Mouse (Mus musculus) kidney, postnatal 4 days (tissue): ENCODE data around the gene Tnni3k.
A peak's percentile ranks its signal among the peaks of the same experiment; 100 is the strongest.

Experiments used
- DNase-seq, 2 experiments: peaks; one replicate each; pipeline ENCODE4 v3.0.0; 2021; ENCODE audit warnings: mixed read lengths in 2 of 2

Gene Tnni3k

DNA sequence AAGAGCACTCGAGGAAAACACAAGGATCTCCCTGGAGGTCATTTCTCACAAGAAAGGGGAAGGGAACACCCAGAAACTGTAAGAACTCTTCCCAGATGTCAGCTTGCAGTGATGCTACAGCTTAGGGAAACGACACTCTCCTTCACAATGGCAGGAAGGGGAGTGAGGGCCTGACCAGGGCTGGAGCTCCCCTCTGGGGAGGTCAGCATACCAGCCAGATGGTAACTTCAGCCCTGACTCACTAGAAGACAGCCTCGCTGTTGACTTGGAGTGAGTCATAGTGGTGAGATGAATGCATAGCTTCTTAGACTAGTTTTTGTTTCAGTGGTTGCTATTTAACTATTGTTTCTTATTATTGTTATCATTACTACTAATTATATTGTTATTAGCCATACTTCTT, 300.7 kb downstream of the Tnni3k start:
- peak in 1 of 2 experiments; percentile 4 for DNase-seq

DNA sequence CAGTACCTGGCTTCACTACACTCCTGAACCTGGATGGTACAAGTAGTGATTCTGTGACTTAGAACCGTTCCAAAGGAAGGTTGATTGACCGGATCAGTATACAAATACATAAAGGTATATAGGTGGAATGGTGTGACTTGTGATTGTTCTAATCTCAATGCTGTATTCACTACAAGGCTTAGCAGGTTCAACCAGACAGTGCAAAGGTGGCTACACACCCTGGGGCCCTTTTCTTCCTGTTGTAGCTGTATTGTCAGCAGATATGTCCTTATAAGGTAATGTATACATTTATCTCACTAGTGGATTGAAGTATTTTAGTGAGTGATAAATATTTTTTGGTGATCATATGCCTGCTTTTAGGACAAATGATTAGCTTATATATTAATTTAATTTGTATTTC, 310.9 kb downstream of the Tnni3k start:
- no peak for DNase-seq

DNA sequence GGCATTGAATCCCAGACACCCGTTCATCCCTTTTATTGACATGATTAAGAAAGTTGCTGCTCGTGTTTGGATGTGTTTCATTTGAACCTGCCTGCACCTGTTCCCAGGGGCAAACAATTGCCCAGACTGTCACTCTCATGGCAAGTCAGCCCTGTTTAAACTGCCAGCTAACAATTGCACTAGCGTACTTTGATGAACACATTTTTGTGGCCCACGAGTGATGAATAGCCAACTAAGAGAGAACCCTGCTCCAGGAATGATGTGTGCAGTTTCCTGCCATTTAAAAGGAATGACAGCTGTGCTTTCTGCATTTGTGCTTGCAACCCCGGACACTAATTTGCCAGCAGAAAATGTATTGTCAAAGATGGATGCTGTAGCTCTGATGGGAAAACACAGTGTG, 312.3 kb downstream of the Tnni3k start:
- no peak for DNase-seq

DNA sequence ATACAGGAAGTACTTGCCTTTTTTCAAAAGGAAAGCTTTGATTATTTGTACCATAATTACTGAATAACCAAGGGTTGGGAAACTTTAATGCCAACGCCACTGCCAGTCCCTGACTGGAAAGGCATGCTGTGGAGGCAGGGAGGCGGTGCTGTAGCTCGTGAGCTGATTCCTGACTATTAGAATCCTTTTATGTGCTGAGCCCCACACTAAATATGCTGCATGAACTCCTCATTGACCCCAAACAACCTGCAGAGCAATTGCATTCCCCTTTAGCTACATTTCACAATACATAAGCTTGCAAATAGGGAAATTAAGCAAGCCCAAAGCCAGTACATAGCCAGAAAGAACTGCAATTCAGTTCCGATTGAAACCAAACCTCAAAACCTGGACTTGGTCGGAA, 313.7 kb downstream of the Tnni3k start:
- no peak for DNase-seq
